Mouse (Mus musculus): Measurements from ENCODE around the gene Cc2d2a. TPM values are rescaled to one million over a fixed set of nuclear protein-coding genes. Genes with fewer than 3 reads are reported as not detected.

Cc2d2a gene
- polyA plus RNA-seq (2015; fragmentation: Nextera tagmentation; extraction: Ambion mirVana): 7.3 and 8.0 TPM in 2 replicates

DNA sequence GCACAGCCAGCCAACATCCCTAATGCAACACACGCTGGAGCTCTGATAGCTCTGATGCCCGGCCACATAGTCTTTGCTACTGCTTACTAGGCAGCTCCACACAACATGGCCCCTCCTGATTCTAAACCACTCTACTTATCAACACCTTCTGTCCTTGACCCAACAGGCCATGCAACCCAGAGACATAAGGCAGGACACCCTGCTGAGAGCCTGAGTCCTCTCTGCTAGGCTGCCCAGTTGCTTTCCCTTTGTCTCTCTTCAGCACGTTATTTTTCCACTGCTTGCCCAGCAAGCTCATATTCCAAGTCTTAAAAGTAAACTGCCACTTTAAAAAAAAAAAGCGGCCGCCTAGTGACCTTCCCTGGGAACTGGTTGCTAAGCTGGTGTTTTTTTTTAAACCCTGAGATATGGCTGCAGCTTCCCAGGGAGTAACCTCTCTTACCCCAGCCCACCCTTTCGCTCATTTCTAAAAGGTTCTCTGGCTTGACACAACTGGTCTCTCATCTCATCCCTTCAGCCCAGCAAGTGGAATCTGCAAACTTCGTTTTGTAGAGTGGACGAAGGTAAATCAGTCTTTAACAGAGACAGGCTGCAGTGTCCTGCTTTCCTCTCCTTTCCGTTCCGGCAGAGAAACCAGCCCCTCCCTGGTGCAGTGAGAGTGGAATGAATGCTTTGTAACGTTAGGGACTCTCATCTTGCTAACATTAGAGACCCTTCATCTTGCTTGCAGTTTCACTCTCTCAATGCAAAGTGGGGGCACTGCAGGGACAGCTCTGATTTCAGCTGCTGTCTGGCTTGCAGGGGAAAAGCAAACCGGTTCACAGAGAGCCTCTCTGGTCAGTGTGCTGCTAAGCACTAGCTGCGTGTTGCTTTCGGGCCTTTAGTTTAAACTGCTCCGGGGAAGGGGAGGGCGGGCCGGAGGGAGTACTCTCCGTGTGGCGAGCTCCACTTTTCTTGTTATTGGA lies at the start of gene Cc2d2a:
Cc2d2a (plus strand) TSS at position 350 of the 965 bp plus-strand sequence.
- Histone ChIP-seq H3K4me2 (peak within 1 kb of the TSS; percentile 58), H3K36me3 (no peaks in the 10 kb centered on the region), H3K9ac (peak within 1 kb of the TSS; percentile 71), H3K27me3 (no peaks in the 10 kb centered on the region), H3K27ac (peak within 1 kb of the TSS; percentile 89), H3K4me1 (replicated peaks) (peaks cover 35% of the 10 kb centered on the region), H3K9me3 (no peaks in the 10 kb centered on the region), H3K4me3 (peak within 1 kb of the TSS; percentile 45)
- WGBS: 4% methylated on average over 19 of the region's 19 CpGs
- peak; percentile 84 for ATAC-seq (ENCODE audit: low FRiP score)

DNA sequence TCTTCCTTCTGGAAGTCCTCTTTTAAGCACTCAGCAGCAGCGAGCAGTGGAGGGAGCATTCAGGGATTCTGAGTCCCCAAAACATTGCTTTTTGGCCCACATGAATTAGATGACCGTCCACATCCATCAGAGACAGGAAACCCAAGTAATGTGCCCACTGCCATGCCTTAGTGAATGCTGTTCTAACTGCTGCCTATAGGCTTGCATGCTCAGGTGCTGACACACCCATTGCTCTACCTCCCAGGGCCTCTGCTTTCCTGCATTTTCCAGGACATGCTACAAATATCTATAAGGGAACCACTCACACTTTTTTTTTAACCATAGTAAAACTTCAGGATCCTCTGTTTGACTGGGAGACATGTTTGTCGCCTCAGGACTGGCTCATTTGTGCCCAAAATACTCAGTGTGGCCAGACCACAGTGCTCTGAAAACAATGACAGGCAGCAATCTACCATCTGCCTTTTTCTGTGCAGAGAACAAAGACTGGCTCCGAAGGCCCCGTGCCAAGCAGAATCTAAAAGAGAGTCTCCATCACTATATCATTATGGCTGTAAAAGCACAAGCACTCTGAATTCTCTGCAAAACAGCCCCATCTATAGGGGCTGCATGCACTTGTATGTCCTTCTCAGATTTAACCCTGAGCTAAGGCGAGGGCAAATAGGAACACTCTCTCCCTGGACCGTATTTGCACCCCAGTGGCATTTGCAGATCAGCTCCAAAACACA lies 40.4 kb upstream of the Cc2d2a start:
- no peak overlapping the region for H3K4me2 ChIP-seq
- 64% methylated on average over 7 of the region's 7 CpGs for WGBS
- H3K9me3 ChIP-seq: no peaks in the 10 kb centered on the region
- peak; percentile 72 for ATAC-seq (ENCODE audit: low FRiP score)
- H3K27me3 ChIP-seq: no peaks in the 10 kb centered on the region
- no peak overlapping the region for H3K9ac ChIP-seq
- peaks cover 15% of the 10 kb centered on the region for H3K4me1 ChIP-seq (replicated peaks)
- H3K36me3 ChIP-seq: no peaks in the 10 kb centered on the region
- no peak overlapping the region for H3K4me3 ChIP-seq
- no peak overlapping the region; the same call in 1 of the 2 replicates for H3K27ac ChIP-seq

DNA sequence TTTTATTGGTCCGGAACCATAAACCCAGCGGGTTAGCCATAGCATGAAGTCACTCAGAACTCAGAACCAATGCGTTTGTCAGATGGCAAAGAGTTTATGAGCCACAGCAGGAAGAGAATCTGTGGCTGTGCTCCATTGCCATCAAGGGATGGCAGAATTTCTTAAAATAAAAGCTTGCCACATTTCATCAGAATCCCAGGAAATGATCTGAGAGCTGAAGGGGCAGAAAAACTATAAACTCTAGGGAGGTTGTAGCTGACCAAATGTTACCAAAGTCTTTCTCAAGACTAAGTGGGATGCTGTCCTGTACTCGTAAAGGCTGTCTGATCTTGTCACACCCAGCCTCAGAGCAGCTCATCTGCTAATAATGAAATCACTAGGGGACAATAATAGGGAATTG lies 36.7 kb upstream of the Cc2d2a start:
- H3K27ac ChIP-seq: no peak overlapping the region
- no peak overlapping the region for H3K9ac ChIP-seq
- H3K9me3 ChIP-seq: no peaks in the 10 kb centered on the region
- ATAC-seq (ENCODE audit: low FRiP score): no peak
- H3K27me3 ChIP-seq: no peaks in the 10 kb centered on the region
- no peak overlapping the region for H3K4me2 ChIP-seq
- H3K4me3 ChIP-seq: no peak overlapping the region
- 82% methylated on average over 4 of the region's 4 CpGs for WGBS
- peaks cover 11% of the 10 kb centered on the region for H3K4me1 ChIP-seq (replicated peaks)
- H3K36me3 ChIP-seq: no peaks in the 10 kb centered on the region

DNA sequence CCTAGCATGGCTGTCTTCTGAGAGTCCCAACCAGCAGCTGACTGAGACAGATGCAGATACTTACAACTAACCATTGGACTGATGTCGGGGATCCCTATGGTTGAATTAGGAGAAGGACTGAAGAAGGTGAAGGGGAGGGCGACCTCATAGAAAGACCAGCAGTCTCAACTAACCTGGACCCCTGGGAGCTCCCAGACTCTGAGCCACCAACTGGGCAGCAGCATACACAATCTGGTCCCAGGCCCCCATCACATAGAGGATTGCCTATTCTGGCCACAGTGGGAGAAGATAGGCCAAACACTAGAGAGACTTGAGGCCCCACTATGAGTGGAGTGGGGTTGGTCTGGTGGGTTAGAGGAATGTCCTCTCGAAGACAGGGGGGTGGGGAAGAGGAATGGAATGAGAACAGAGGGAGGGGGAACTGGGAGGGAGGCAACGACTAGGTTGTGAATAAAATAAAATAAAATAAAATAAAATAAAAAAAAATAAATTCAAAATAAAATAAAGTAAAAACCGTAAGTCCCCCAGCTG lies 28.0 kb upstream of the Cc2d2a start:
- peak; percentile 52; the same call in 1 of the 2 replicates for ATAC-seq (ENCODE audit: low FRiP score)
- Histone ChIP-seq H3K27me3 (no peaks in the 10 kb centered on the region), H3K4me3 (no peak overlapping the region), H3K27ac (no peak overlapping the region), H3K36me3 (no peaks in the 10 kb centered on the region), H3K9me3 (no peaks in the 10 kb centered on the region), H3K4me1 (replicated peaks) (no peaks in the 10 kb centered on the region), H3K9ac (no peak overlapping the region), H3K4me2 (no peak overlapping the region)
- WGBS: 92% methylated on average over 5 of the region's 5 CpGs

DNA sequence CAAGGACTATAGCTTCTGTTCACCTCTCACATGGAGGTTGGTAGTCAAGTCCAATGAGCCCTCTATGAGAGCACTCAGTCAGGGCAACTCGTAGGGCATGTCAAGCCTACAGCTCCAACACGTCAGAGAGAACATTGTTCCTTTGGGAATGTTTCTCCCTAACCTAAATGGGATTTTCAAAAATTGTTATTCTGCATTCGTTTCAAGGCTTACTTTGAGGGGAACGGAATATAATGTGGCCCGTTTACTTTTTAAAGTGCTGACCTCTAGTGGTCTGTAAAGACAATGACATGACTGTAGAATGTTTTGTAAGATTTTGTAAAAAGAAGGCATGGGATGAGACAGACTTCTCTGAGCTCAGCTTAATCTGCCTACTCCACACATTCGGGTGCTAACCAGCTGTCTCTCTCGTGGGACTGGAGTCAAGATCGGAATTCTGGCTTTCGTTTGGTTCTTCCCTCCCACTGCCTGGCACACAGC lies 27.5 kb upstream of the Cc2d2a start:
- 42% methylated on average over 9 of the region's 9 CpGs for WGBS
- H3K4me1 ChIP-seq (replicated peaks): no peaks in the 10 kb centered on the region
- no peak overlapping the region for H3K27ac ChIP-seq
- no peaks in the 10 kb centered on the region for H3K9me3 ChIP-seq
- no peak overlapping the region for H3K4me3 ChIP-seq
- H3K36me3 ChIP-seq: no peaks in the 10 kb centered on the region
- ATAC-seq (ENCODE audit: low FRiP score): peak; percentile 54; the same call in 1 of the 2 replicates
- no peak overlapping the region for H3K4me2 ChIP-seq
- no peaks in the 10 kb centered on the region for H3K27me3 ChIP-seq
- no peak overlapping the region for H3K9ac ChIP-seq

DNA sequence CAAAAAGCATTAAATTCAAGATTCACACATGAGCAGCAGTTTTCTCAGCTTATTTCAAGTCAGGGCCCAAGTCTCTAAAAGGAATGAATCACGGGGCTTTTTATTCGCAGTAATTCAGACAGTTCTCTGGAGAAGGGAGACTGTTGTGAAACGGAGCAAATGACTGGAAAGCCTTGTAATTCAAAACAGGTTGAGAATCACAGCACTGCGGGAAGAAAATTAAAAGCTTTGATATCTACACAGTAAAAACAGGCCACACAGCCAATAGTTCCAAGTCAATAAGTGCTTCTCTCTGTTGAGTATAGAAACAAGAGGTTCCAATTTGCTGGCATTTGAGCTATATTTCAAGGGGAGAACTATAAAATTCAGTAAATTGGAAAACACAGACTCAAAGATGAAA lies 17.1 kb upstream of the Cc2d2a start:
- Histone ChIP-seq H3K4me2 (no peak overlapping the region), H3K4me3 (no peak overlapping the region), H3K9ac (no peak overlapping the region), H3K27ac (no peak overlapping the region), H3K4me1 (replicated peaks) (no peaks in the 10 kb centered on the region), H3K27me3 (no peaks in the 10 kb centered on the region), H3K36me3 (no peaks in the 10 kb centered on the region), H3K9me3 (no peaks in the 10 kb centered on the region)
- ATAC-seq (ENCODE audit: low FRiP score): no peak
- WGBS: 67% methylated on average over 4 of the region's 4 CpGs

DNA sequence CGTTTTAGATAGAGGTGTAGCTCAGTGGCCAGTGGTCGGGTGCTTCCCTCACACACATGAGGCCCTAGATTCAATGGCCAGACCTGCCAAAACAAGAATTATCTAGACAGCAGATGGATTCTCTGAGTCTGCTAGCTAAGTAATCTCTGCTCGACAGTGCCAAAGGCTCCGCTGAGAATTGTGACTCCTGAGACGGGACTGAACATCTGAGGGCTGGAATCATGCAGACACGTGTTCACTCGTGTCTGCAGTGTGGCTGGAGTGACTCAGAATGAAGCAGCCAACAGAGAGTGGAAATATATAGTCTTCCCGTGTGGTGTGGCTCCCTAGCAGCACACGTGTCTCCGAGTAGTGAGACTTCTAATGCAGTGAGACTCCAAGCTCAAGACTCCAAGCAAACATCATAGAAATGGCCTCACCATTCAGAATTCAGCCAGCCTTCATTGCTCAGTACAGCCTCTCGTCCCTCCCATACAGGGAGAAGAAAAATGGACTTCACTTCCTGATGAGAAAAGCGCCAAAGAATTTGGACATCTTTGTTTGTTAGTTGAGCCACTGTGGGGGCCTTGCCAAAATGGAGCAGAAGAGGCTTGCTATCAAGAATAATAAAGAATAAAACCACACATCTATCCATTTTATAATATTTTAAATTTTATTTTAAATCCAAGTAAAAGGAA lies 14.9 kb upstream of the Cc2d2a start:
- Histone ChIP-seq H3K36me3 (no peaks in the 10 kb centered on the region), H3K9ac (no peak overlapping the region), H3K27ac (no peak overlapping the region), H3K4me3 (no peak overlapping the region), H3K4me2 (no peak overlapping the region), H3K9me3 (no peaks in the 10 kb centered on the region), H3K27me3 (no peaks in the 10 kb centered on the region), H3K4me1 (replicated peaks) (no peaks in the 10 kb centered on the region)
- WGBS: 88% methylated on average over 12 of the region's 12 CpGs
- no peak for ATAC-seq (ENCODE audit: low FRiP score)

DNA sequence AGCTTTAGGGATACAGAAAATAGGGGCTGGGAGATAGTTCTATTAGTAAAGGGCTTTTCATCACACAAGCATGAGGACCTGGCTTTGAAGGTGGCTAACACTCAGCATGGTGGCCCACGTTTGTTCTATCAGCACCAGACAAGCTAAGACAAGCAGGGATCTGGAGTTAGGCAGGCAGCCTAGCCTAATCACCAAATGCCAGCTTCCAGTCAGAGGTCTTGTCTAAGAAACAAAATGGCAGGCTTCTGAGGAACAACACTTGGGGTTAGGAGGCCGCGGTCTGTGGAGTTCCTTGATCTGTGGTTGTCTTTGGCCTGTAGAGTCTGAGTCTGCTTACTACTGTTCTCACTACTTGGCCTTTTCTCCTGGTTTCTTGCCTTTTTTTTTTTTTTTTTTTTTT lies 648 bp upstream of the Cc2d2a start:
- 86% methylated on average over 3 of the region's 3 CpGs for WGBS
- H3K4me3 ChIP-seq: no peak overlapping the region
- no peak for ATAC-seq (ENCODE audit: low FRiP score)
- no peak overlapping the region for H3K9ac ChIP-seq
- H3K9me3 ChIP-seq: no peaks in the 10 kb centered on the region
- peak overlapping the region; percentile 89 for H3K27ac ChIP-seq
- peaks cover 35% of the 10 kb centered on the region for H3K4me1 ChIP-seq (replicated peaks)
- no peaks in the 10 kb centered on the region for H3K36me3 ChIP-seq
- H3K4me2 ChIP-seq: peak overlapping the region; percentile 58
- no peaks in the 10 kb centered on the region for H3K27me3 ChIP-seq

DNA sequence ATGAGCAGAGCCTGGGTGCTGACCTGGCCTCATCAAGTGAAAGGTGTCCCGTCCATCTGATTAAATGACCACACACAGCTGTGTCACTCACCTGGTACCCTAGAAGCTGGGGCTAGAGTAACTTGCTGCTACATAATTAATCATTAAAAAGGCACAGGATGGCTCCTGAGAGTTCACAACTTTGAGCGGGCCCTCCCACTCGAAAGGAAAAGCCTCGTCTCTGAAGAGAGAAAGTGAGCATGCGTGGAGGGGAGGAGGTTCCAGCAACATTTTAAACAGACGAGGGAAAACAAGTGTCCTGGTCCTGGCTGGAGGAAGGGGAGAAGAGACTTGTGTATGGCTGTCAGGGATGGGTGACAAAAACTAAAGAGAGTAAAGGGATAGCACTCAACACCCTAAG lies 1.4 kb downstream of the Cc2d2a start:
- Histone ChIP-seq H3K27ac (0 out of 2 replicates have a peak overlapping the region, but pooled peaks have one; percentile 3), H3K9me3 (no peaks in the 10 kb centered on the region)

DNA sequence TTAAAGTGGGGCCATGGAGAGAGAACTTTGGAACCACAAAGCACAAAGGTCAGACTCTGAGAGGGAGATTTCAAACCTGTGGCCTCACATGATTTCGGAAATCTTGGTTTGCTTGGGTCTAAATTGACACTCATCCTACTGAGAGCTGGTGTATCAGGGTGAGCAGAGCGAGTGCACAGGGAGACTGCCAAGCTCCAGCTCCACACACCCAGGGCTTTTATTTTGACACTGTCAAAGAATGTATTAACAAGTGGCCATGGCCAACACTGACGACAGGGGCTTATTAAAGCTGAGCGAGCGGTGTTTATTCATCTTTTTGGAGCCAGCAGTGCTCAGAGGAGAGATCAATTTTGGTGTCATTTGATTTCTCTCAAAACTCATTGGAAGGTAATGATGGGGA lies 3.0 kb downstream of the Cc2d2a start:
- Histone ChIP-seq H3K27ac (no peak overlapping the region), H3K4me1 (replicated peaks) (peaks cover 35% of the 10 kb centered on the region), H3K9ac (no peak overlapping the region), H3K36me3 (no peaks in the 10 kb centered on the region), H3K9me3 (no peaks in the 10 kb centered on the region), H3K4me2 (peak overlapping the region; percentile 39), H3K4me3 (0 out of 2 replicates have a peak overlapping the region, but pooled peaks have one; percentile 0), H3K27me3 (no peaks in the 10 kb centered on the region)
- ATAC-seq (ENCODE audit: low FRiP score): no peak
- WGBS: 22% methylated on average over 5 of the region's 5 CpGs

More for the DNA sequence above, 1.4 kb downstream of the Cc2d2a start:
- 0 out of 2 replicates have a peak overlapping the region, but pooled peaks have one; percentile 29 for H3K9ac ChIP-seq
- H3K36me3 ChIP-seq: no peaks in the 10 kb centered on the region
- ATAC-seq (ENCODE audit: low FRiP score): no peak
- peak overlapping the region; percentile 58 for H3K4me2 ChIP-seq
- 55% methylated on average over 6 of the region's 6 CpGs for WGBS
- no peaks in the 10 kb centered on the region for H3K27me3 ChIP-seq
- H3K4me1 ChIP-seq (replicated peaks): peaks cover 35% of the 10 kb centered on the region
- H3K4me3 ChIP-seq: no peak overlapping the region

DNA sequence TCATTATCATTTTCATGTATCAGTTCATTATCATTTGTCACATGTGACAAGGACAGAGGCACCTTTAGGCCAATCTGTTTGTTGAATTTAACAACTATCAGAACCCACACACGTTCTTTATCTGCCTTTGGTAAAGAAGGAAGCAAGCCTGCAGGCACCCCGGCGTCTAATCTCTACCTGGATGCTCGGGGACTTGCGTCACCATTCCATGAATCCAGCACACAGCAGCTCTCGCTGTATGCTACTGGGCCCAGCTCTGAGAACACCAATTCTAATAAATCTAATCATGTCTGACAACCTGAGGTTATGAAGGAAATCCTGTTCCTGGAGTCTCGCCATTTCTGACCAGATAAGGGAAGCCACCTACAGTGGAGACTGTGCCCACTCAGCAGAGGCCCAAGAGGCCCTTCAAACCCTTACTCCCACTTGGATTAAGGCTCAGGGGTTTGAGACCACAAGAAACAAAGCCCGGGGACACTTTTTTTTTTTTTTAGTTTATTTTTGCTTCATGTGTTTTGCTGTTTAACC lies 7.0 kb downstream of the Cc2d2a start:
- Histone ChIP-seq H3K27ac (no peak overlapping the region), H3K9ac (no peak overlapping the region), H3K9me3 (no peaks in the 10 kb centered on the region), H3K4me2 (no peak overlapping the region), H3K36me3 (no peaks in the 10 kb centered on the region; the same call in 1 of the 2 replicates), H3K4me1 (replicated peaks) (peaks cover 17% of the 10 kb centered on the region), H3K27me3 (no peaks in the 10 kb centered on the region), H3K4me3 (no peak overlapping the region)
- 81% methylated on average over 8 of the region's 8 CpGs for WGBS
- no peak for ATAC-seq (ENCODE audit: low FRiP score)
